29 mouse cellular contexts compared by ENCODE assay signal in genomic region chr17:45462506-45462905, GRCm38 (mm10). TPM values are rescaled to one million over a fixed set of nuclear protein-coding genes. Genes with fewer than 3 reads are reported as not detected.
DNase-seq lines count a peak whose midpoint lies in the region; ATAC-seq and TF ChIP-seq lines count a peak whose summit lies in the region.
"Had no signal": no experiment of that assay in that cellular context is flagged by ENCODE, and none has a peak within 500 bp of the region (broad histone marks: within the 10 kb centered on the region; RNA-seq: fewer than 3 reads in every experiment).

No protein-coding gene starts in this region.

- H3K4me1 ChIP-seq in E14TG2a.4 (replicated peaks; ENCODE audit: low read depth, low read length): peaks cover 75% of the 10 kb centered on the region
- no peaks in the 10 kb centered on the region for H3K4me1 ChIP-seq in midbrain, embryonic 14.5 days (ENCODE audit: control insufficient read depth, insufficient read depth, low read length)
- H3K4me1 ChIP-seq: embryonic facial prominence, embryonic 10.5 days; embryonic facial prominence, embryonic 13.5 days; forebrain, embryonic 12.5 days had no signal

- peak; percentile 25 for TF ChIP-seq CTCF in layer of hippocampus, adult 2 months (conservative IDR thresholded peaks at IDR 0.05)
- no peak; the same call in 1 of the 2 replicates for TF ChIP-seq CTCF in E14TG2a.4 (conservative IDR thresholded peaks at IDR 0.05; ENCODE audit: low read length)

- no peak overlapping the region for H3K4me3 ChIP-seq in layer of hippocampus, adult 2 months
- H3K4me3 ChIP-seq in E14TG2a.4 (replicated peaks; ENCODE audit: low read length): 0 out of 2 replicates have a peak overlapping the region, but pooled peaks have one; percentile 5
- H3K4me3 ChIP-seq in midbrain, embryonic 14.5 days (replicated peaks; ENCODE audit: low read depth, low read length): no peak overlapping the region
- H3K4me3 ChIP-seq: embryonic facial prominence, embryonic 10.5 days; embryonic facial prominence, embryonic 13.5 days; erythroblast, embryonic 14.5 days; forebrain, embryonic 12.5 days; forebrain, embryonic 15.5 days; hindbrain, embryonic 13.5 days had no signal

- no peak for DNase-seq in layer of hippocampus, adult 2 months (ENCODE audit: low spot score in 2 of 2)
- DNase-seq in layer of hippocampus, postnatal 10 days (ENCODE audit: low spot score in 2 of 2): no peak
- DNase-seq in ES-CJ7 (ENCODE audit: low read depth, low spot score): peak; percentile 74
- DNase-seq in ZHBTc4 (ENCODE audit: low read depth, low spot score): peak; percentile 79
- no peak for DNase-seq in midbrain, embryonic 14.5 days
- no peak for DNase-seq in adrenal gland, postnatal 10 days
- DNase-seq: adrenal gland, postnatal 14 days; B cell, adult 2 months; cerebellum, adult 11-12 months; cerebellum, adult 8-10 months; cerebellum, postnatal 36 days; embryo, embryonic 11 days; gastrocnemius, postnatal 14 days; heart, adult 11 months had no signal

- peaks cover 8% of the 10 kb centered on the region for H3K9me3 ChIP-seq in E14TG2a.4 (ENCODE audit: low read length)
- no peaks in the 10 kb centered on the region for H3K9me3 ChIP-seq in midbrain, embryonic 14.5 days (ENCODE audit: control insufficient read depth, low read length)
- H3K9me3 ChIP-seq: forebrain, embryonic 15.5 days; G1E; hindbrain, embryonic 13.5 days had no signal

- H3K36me3 ChIP-seq in E14TG2a.4 (ENCODE audit: insufficient read depth, low read length): peaks cover 31% of the 10 kb centered on the region
- H3K36me3 ChIP-seq in midbrain, embryonic 14.5 days (ENCODE audit: control insufficient read depth, insufficient read depth, low read length): no peaks in the 10 kb centered on the region
- H3K36me3 ChIP-seq: embryonic facial prominence, embryonic 10.5 days; embryonic facial prominence, embryonic 13.5 days; forebrain, embryonic 12.5 days; forebrain, embryonic 15.5 days; hindbrain, embryonic 13.5 days had no signal

- ATAC-seq in midbrain, embryonic 14.5 days (ENCODE audit: low FRiP score, low TSS enrichment): no peak
- no peak for ATAC-seq in cerebellum, adult (ENCODE audit: insufficient number of reproducible peaks, low FRiP score, low TSS enrichment)
- ATAC-seq: forebrain, embryonic 15.5 days; hindbrain, embryonic 16.5 days; intestine, embryonic 16.5 days had no signal

- H3K27ac ChIP-seq in layer of hippocampus, adult 2 months: no peak overlapping the region
- no peak overlapping the region for H3K27ac ChIP-seq in midbrain, embryonic 14.5 days (replicated peaks; ENCODE audit: low read depth, low read length)
- H3K27ac ChIP-seq: embryonic facial prominence, embryonic 10.5 days; embryonic facial prominence, embryonic 13.5 days; forebrain, embryonic 12.5 days; forebrain, embryonic 15.5 days; hindbrain, embryonic 13.5 days had no signal

- 93% methylated on average over 4 of the region's 4 CpGs for WGBS in midbrain, embryonic 14.5 days

- no peaks in the 10 kb centered on the region for H3K27me3 ChIP-seq in E14TG2a.4 (ENCODE audit: insufficient read depth, low read length)
- H3K27me3 ChIP-seq in midbrain, embryonic 14.5 days (ENCODE audit: control insufficient read depth, insufficient read depth, low read length): no peaks in the 10 kb centered on the region
- H3K27me3 ChIP-seq: CH12.LX; embryonic facial prominence, embryonic 13.5 days; forebrain, embryonic 12.5 days; forebrain, embryonic 15.5 days; hindbrain, embryonic 13.5 days had no signal

- no peak overlapping the region for H3K9ac ChIP-seq in midbrain, embryonic 14.5 days (replicated peaks; ENCODE audit: low read length)
- H3K9ac ChIP-seq: embryonic facial prominence, embryonic 13.5 days; forebrain, embryonic 12.5 days; forebrain, embryonic 15.5 days; hindbrain, embryonic 13.5 days had no signal

- H3K4me2 ChIP-seq in midbrain, embryonic 14.5 days (ENCODE audit: low read length): no peak overlapping the region
- H3K4me2 ChIP-seq: embryonic facial prominence, embryonic 13.5 days; forebrain, embryonic 12.5 days; forebrain, embryonic 15.5 days; heart, embryonic 11.5 days; hindbrain, embryonic 13.5 days had no signal

RNA-seq across cellular contexts. Expression of gene Spats1, which starts 12.7 kb away (rescaled TPM):
- 1 to 10 TPM; 4.8 TPM for total RNA-seq in layer of hippocampus, adult 2 months (2021)
- total RNA-seq in layer of hippocampus, postnatal 10 days (2021): 1 to 10 TPM; 2.9 to 3.5 TPM
- polyA plus RNA-seq in midbrain, embryonic 14.5 days (2014; fragmentation: Nextera tagmentation; extraction: Ambion mirVana): 2.1 and 3.1 TPM in 2 replicates
- under 1 TPM in 1 of 2 experiments, not detected in 1; 0.48 TPM for total RNA-seq in adrenal gland, postnatal 10 days (2021)
- total RNA-seq: adrenal gland, adult 18-20 months; adrenal gland, postnatal 14 days; hematopoietic stem cell, adult 5-6 weeks had no signal
- polyA plus RNA-seq: erythroblast, embryonic 14.5 days; G1E had no signal

RNA-seq across cellular contexts. Expression of gene Cdc5l, which starts 29.0 kb away (rescaled TPM):
- 10 to 100 TPM; 55.7 to 57.5 TPM for total RNA-seq in layer of hippocampus, adult 2 months (2021)
- 10 to 100 TPM; 47.4 to 50.6 TPM for total RNA-seq in layer of hippocampus, postnatal 10 days (2021)
- 60.0 and 69.9 TPM in 2 replicates for polyA plus RNA-seq in midbrain, embryonic 14.5 days (2014; fragmentation: Nextera tagmentation; extraction: Ambion mirVana)
- 10 to 100 TPM; 40.0 to 40.9 TPM for total RNA-seq in adrenal gland, postnatal 10 days (2021)

RNA-seq across cellular contexts. Expression of gene Aars2, which starts 44.1 kb away (rescaled TPM):
- 10 to 100 TPM; 25.2 to 26.3 TPM for total RNA-seq in layer of hippocampus, adult 2 months (2021)
- total RNA-seq in layer of hippocampus, postnatal 10 days (2021): 10 to 100 TPM; 19.5 to 22.6 TPM
- polyA plus RNA-seq in midbrain, embryonic 14.5 days (2014; fragmentation: Nextera tagmentation; extraction: Ambion mirVana): 13.6 and 14.8 TPM in 2 replicates
- 10 to 100 TPM; 17.6 to 22.6 TPM for total RNA-seq in adrenal gland, postnatal 10 days (2021)

Comparison
In these comparisons a context has a peak if more than half of its experiments do, and no peak if none do; other contexts are left out.
1. DNase-seq: peak in ES-CJ7 (single experiment) and ZHBTc4 (single experiment); none in layer of hippocampus, adult 2 months (0 of 2), layer of hippocampus, postnatal 10 days (0 of 2), midbrain, embryonic 14.5 days (single experiment) and adrenal gland, postnatal 10 days (single experiment).